Mouse (Mus musculus): ENCODE measurements around the gene Ccdc88c. TPM values are rescaled to one million over a fixed set of nuclear protein-coding genes. Genes with fewer than 3 reads are reported as not detected.
"Not testable (repeated sequence)": the region's sequence is repeated elsewhere in the genome, so short reads cannot be mapped to it uniquely, and the experiment has no call there.

The Ccdc88c gene
- total RNA-seq, 2 experiments from 2014 or later: 9.6 to 9.7 TPM

DNA sequence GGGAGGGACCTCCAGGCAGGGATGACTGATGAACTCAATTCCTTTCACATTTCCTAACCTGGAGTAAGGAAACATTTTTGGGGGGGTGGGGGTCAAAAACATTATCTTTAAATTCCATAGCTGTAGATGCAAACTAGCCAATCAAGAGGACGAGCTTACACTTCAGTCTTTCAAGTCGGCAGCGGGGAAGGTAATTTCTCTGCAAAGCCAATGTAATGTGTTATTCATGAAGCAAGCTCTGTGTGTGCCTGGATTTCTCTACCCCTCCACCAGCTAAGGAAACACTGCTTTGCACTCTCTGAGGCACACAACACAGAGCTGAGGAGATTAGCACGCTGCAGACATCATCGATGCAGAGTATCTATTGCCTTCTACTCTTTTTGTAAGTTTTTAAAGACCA lies 9.8 kb downstream of the Ccdc88c start:
- no peak for DNase-seq
- intact Hi-C loops (cut with DNase I): no loop called here

DNA sequence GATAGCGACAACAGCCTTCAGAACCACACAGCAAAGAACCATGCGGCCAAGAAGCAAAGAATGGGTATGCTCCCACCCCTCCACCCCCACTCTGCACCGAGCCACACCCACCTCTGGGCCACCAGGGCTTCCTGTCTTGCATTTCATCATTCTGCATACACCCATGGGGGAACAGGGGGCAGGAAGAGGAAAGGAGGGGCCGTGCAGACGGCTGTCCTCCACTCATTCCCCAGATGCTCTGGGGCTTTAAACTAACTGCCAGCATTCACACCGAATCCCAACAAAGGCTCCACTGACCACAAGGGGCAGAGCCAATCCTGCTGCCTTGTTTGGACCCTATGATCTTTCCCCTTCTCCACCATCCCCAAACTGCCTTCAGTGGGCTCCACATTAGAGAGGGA lies 10.9 kb downstream of the Ccdc88c start:
- intact Hi-C loops (cut with DNase I): no loop called here
- DNase-seq: peak; percentile 49 to 59

DNA sequence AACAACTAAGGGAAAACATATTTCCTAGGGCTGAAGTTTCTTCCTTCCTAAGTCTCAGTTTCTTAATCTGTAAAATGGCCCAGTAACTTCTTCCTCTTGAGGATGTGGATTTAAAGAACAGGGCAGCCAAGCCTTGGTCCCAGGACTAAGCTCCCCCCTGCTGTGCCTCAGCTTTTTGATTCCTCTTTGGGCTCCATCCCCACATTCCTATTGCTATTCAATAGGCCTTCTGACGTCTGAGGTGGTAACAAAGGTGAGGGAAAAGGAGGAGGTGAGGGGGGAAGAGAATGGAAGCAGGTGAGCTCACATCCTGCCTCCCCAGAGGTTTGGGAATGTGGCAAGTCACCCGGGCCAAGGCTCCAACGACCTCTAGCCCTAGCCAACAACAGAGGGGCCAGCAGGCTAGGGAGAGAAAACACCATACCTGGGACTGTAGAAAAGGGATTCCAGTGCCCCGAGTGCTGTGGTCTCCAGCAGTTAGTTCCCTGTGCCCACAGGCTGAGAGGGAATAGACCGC lies 12.4 kb downstream of the Ccdc88c start:
- DNase-seq: no peak
- intact Hi-C loops (cut with DNase I): no loop called here

DNA sequence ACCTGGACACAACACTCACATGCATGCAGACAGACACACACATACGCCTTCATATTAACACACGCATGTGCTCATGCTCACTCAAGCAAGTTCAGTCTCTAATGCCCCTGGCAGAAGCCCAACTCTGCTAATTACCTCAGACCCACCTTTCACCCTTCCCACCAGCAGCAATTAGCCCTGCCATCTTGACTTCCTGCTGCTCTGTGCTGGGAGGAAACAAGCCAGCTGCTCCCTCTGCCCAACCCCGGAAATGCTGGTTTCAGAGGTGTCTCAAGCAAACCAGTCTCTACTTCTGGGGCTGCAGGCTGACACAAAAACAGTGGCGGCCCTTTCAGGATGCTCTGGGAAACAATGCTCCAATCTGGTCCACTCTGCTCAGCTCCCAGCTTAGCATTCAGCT lies 12.9 kb downstream of the Ccdc88c start:
- DNase-seq: peak in 1 of 2 experiments; percentile 33

DNA sequence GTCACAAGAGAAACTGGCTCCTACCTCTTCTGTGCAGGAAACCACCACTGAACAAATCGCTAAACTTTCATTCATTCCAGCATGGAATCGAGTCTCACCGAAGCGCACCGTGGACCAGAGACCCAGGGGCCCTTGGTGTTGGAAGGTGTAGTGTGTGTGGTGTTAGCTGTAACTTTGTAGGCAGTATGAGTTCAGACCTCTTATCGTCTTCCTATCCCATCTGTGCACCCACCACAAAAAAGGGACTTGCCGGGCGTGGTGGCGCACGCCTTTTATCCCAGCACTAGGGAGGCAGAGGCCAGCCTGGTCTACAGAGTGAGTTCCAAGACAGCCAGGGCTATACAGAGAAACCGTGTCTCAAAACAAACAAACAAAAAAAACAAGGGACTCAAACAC lies 13.7 kb downstream of the Ccdc88c start:
- intact Hi-C loops (cut with DNase I): no loop called here

More for the DNA sequence above, 12.9 kb downstream of the Ccdc88c start:
- intact Hi-C loops (cut with DNase I): no loop called here

DNA sequence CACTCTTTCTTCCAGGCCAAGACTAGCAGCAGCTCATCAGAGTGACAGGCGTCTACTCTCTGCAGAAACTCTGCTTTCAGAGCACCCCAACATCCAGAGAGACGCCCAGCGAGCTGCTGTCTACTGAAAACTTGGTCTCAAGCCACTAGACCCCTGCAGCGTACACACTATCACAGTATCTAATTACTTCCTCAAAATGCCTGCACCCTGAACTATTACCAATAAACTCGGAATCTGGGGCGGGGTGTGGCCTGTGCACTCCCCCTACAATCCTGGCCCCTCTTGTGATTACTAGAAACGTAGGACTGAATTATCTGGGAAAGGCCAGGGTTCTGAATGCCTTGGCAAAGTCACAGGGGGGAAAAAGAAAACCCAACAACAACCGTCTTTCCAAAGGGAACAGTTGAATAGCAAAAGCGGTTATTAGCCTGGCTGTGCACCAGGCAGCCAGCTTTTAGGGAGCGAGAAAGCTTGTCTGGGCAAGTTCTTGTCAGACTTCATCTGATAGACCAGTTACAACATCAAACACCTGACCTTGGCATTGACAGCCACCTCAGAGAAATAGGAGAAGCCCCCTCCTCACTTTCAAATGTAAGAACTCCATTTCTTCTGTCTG lies 14.2 kb downstream of the Ccdc88c start:
- no peak for DNase-seq
- intact Hi-C loops (cut with DNase I): no loop called here

More for the DNA sequence above, 13.7 kb downstream of the Ccdc88c start:
- no peak for DNase-seq

DNA sequence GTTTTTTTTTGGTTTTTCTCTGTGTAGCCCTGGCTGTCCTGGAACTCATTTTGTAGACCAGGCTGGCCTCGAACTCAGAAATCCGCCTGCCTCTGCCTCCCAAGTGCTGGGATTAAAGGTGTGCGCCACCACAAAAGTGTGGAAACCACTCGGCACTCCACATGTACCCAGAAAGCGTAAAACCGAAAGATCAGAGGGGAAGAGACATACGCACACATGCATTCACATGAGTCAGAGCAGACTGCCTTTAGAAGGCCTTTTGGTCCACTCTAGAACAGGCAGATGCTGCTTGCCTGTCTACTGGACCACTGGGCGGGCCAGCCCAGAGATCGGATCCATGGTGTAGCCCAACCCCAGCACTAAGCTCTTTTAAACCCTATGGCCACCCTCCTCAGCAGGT lies 15.2 kb downstream of the Ccdc88c start:
- intact Hi-C loops (cut with DNase I); DNase-seq: not testable (repeated sequence)

DNA sequence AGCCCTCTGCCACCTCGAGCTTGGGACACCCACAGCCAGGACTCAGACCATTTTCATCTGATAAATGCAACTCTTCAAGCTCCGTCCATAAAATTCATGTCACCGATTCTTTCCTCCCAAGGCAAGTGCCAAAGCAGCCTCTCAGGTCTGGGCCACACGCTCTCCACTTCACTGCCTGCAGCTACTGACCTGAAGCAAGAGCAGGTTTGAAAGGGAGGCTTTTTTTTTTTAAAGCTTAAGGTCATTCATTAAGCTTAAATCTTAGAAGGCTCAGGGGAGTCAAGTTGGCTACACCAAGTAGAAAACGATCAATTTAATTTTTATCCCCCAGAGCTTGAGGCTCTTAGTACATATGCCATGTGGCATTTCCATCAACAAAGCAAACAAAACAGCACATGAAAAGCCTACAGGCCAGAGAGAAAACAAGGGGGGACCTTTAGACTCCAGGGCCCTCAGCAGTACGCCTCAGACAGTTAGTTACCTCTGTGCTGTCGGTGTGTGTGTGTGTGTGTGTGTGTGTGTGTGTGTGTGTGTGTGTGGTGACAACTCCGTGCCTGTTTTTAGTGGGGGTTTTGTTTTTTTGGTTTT lies 15.7 kb downstream of the Ccdc88c start:
- intact Hi-C loops (cut with DNase I): no loop called here
- DNase-seq: no peak

DNA sequence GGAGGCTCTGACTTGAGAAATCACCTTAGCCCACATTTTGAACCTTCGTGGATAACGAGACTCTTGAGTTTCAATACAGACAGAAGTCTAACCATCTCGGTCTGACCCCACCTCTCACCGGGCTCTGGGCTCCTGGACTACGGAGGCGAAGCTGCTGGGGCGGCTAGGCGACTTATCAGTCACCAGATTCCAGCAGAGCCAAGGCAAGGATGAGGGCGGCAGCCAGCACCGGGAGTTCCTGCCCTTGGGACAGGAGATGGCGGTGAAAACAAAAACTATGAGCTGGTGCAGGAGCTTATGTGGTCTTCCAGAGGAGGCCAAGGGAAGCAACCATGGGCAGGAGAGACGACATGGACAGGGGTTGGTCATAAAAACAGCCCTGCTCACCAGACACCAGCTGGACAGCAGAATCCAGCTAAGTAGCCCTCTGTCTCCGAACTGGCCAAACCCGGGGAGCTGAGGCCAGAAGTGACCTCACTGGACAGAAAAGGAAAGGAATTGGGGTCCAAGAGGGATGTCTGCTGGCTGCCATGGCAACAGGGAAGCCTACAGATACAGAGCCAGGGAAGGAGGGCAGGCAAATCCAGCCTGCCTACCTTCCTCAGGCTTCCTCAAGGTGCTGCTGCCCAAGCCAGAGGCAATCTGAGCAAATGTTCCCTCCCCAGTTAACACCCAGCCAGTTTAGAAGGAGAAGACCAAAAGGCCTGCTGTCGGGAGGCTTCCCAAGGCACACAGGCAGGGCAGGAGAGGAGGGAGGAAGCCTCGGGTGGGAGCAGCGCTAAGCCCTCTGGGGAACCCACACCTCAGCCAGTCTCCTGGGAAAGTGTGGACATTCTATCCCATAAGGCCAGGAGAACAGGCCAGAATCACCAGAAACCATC lies 16.4 kb downstream of the Ccdc88c start:
- DNase-seq: peak; percentile 47 to 65

DNA sequence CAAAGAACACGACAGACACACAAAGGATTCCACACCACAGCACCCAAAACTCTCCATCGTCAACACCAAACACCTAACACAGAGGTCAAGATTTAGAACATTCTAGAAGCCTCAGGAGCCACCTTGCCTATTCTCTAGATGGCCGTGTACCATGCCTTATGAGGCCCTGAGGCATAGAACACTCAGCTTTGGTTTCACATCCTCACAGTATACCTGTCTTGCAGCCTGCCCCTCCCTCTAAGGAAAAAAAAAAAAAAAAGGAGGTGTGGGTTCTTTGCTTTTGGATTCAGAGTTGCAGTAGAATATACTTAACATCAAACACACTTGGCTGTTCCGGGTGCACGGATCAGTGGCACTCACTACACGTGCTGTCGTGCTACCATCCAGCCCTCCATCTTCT lies 17.8 kb downstream of the Ccdc88c start:
- intact Hi-C loops (cut with DNase I): no loop called here
- DNase-seq: no peak

More for the DNA sequence above, 16.4 kb downstream of the Ccdc88c start:
- intact Hi-C loops (cut with DNase I): no loop called here

DNA sequence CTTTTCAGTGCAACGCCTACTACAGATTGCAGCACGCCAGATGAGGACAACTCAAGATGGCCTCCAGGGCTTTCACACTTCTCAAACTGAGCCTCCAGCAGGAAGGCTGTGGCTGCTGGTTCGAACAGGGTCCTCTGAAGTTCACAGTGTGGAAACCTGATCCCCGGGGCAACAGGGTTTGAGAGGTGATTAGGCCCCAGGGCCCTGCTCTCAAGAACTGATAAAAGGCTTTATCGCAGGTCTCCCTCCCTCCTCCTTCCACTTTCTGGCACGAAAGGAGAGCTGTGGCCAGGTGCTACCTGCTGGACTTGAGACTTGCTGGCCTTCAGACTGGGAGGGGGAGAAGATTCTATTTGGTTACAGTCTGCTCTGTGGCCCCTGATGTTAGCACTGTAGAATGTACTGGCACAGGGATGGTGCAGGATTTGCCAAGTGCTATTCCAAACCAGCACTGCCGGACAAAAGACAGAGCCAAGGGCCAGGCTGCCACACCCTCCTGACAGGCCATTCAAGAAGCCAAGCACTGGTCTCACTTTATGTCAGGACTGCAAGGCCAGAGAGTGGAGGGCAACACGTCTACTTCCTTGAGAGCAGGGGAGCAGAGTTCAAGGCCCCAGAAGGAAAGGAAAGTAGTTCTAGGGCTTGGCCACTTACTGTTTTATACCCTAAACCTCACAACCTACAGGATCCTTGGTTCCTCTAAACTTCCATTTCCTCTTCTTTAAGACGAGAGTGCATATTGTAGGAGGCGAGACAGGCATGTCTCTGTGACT lies 18.5 kb downstream of the Ccdc88c start:
- DNase-seq: no peak
- intact Hi-C loops (cut with DNase I): no loop called here

DNA sequence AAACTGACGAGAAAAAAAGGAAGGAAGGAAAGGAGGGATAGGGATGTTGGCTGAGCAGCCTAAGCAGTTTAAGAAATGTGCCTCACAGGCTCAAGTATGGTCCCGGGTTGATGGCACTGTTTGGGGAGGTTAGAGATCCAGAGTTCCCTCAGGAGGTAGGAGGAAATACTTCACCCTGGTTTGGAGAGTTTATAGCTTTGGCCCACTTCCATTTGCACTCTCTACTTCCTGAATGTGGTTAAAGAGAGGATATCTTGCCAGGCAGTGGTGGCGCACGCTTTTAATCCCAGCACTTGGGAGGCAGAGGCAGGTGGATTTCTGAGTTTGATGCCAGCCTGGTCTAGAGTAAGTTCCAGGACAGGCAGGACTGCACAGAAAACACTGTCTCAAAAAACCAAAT lies 19.6 kb downstream of the Ccdc88c start:
- intact Hi-C loops (cut with DNase I): no loop called here
- no peak for DNase-seq

DNA sequence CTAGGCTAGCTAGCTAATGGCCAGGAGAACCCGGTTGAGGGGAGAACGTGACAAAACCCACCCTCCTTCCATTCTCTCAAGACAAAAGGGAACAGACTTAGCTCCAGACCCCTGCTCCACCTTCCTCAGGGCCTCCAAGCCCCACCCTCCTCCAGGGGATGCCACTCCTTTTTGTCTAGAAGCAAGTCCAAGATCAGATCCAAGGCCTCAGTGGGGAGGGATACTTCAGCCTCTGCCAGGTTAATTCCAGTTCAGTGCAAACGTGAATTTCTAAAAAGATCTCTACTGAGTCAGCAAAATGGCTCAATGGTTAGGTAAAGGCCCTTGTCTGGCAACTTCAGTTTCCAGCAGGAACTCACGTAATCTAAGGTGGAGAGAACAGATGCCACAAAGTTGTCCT lies 20.2 kb downstream of the Ccdc88c start:
- no peak for DNase-seq
- intact Hi-C loops (cut with DNase I): no loop called here

DNA sequence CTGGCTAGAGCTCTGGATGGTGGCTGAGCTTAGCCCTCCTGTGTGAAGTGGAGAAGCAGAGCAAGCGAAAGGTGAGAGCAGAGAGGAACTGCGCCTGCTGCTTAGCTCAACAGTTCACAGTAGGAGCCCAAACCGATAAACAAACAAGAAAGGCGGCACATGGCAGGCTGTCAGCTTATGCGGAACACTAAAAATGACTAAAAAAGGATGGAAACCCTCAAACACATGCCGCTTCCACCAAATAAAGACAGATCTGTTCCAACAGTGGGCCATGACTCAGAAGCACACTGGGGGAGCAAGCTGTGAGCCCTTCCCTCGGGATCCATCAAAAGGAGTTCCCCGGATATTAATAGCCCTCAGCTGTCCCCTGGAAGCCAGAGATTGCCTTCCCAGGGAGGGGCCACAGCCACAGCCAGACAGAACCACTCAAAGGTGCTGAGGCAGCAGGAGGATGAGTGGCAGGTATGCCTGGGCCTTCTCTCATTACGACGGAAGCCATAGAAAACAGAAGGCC lies 20.8 kb downstream of the Ccdc88c start:
- intact Hi-C loops (cut with DNase I): no loop called here
- DNase-seq: no peak

DNA sequence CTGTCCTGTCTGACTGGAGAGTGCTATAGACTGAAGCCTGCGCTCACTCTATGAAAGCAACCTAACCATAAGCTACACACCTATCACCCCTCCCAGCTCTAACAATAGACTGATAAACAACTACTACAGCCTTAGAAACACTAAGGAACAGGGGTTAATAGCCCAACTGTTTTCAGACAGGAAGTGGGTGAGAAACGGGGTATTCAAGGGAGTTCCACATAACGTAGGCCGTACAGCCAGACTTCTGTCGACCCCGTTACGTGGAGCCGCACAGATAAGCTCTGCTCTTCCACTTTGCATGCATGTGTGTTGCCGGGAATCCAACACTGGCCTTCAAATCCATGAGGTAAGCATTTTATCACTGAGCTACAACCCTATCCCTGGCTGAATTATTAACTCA lies 21.4 kb downstream of the Ccdc88c start:
- intact Hi-C loops (cut with DNase I): no loop called here
- DNase-seq: no peak

DNA sequence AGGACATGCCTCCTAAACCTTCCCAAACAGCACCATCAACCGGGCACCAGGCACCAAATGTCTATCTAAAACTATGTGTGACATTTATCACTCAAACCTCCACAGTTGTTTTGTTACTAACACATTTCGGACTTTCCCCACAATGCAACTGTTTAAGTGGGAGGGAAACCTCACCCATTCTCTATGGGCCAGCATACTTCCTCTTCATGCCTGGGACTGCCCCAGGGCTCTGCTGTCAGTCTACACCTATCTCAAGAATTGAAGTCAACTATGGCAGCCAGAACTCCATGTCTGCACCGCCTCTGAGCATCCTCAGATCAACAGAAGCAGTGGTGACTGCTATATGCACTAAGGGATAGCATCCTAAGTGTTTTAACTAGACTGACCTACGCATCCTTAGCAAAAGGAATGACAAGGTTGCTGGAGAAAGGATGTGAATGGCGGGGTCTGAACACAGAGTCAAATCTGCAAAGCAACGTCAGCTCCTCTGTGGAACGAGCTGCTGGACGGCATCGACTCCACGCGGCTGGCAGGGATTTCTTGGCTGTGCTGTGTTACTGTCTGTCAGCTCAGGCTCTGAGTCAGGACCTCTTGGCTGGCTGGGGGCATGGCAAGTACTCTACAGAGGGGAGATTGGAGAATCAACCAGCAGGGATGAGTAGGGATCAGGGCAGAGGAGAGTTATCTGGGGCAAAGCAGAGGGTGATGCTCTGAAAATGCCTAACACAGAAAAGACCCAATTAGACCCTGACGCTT lies 23.0 kb downstream of the Ccdc88c start:
- intact Hi-C loops (cut with DNase I): no loop called here

DNA sequence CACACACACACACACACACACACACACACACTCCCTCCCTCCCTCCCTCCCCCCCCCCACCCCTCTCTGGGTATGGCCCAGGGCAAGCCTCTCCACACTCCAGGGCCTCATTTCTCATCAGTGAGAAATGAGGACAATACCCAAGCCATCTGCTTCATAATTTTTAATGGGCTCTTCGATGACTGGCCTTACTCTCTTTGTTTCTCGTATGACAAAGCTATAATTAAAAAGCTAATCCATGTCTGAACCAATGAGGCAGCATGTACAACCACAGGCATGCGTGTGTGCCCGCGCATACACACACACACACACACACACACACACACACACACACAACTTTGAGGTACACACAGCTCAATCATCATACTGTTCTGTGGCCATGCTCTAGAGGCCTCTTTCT lies 23.9 kb downstream of the Ccdc88c start:
- intact Hi-C loops (cut with DNase I): no loop called here
- no peak for DNase-seq

More for the DNA sequence above, 23.0 kb downstream of the Ccdc88c start:
- DNase-seq: no peak

DNA sequence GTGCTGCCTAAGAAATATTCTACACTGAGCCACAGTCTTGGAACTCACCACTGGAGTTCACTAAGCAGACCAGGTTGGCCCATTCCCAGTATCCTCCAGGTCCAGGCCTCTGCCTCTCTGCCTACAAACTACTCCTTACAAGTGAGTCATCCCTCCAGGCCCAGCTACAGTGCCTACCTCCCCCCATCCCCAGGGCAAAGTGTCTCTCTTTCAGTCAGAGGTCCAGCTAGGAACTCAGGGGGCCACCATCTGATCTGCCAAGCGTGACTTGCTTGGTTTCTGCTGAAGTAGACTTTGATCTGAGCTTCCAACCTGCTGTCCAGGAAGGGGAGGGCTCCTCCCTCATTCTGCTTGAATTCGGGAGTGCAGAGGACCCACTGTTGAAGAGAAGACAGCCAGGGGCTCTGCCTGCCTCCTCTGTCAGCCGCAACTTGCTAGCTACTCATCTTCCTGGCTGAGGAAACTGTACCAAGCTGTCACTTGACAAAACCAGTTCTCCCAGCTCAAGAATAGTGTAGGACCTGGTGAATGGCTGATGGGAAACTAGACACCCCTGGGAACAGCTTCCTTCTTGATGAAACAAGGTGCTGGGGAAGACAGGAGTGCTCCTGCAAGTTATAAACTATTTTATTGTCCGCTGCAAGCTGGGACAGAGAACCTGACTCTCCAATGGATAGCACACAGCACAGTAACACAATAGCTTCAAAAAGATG lies 25.9 kb downstream of the Ccdc88c start:
- DNase-seq: no peak
- intact Hi-C loops (cut with DNase I): no loop called here

Measured in heart, postnatal 14 days (tissue).